Mouse (Mus musculus) intestine, postnatal 0 days (tissue): Measurements from ENCODE around the gene Arhgap18. TPM values are rescaled to one million over a fixed set of nuclear protein-coding genes. Genes with fewer than 3 reads are reported as not detected.

Source experiments
- ATAC-seq: fragments of 200-750 bp; cut with Nextera tagmentation; 2 replicates; pipeline ENCODE4 v1.8.0; 2017; ENCODE audit warnings: mild to moderate bottlenecking, moderate TSS enrichment, moderate library complexity
- H3K27ac ChIP-seq: fragments of 300-500 bp; sonication (generic); 2 replicates; pipeline ENCODE4 v1.5.1; 2014; ENCODE audit warnings: mild to moderate bottlenecking, low read depth, low read length, moderate library complexity
- H3K27me3 ChIP-seq: fragments of 300-500 bp; sonication (generic); replicated peaks from 2 replicates; pipeline ENCODE4 v1.6.1; 2014; ENCODE audit warnings: low read length, mixed read lengths; ENCODE audit not compliant: control insufficient read depth, insufficient read depth
- H3K36me3 ChIP-seq: fragments of 300-500 bp; sonication (generic); 2 replicates; pipeline ENCODE4 v1.6.1; 2014; ENCODE audit warnings: mild to moderate bottlenecking, moderate library complexity; ENCODE audit not compliant: control insufficient read depth, insufficient read depth
- H3K4me1 ChIP-seq: fragments of 300-500 bp; sonication (generic); replicated peaks from 2 replicates; pipeline ENCODE4 v1.6.1; 2014; ENCODE audit warnings: antibody characterized with exemption, low read length, mixed read lengths; ENCODE audit not compliant: control insufficient read depth, insufficient read depth
- H3K4me2 ChIP-seq: fragments of 300-500 bp; sonication (generic); replicated peaks from 2 replicates; pipeline ENCODE4 v1.6.1; 2014; ENCODE audit warnings: low read depth, mild to moderate bottlenecking, moderate library complexity
- H3K4me3 ChIP-seq: fragments of 300-500 bp; sonication (generic); 2 replicates; pipeline ENCODE4 v1.5.1; 2014; ENCODE audit warnings: low read depth, low read length
- H3K9ac ChIP-seq: fragments of 300-500 bp; sonication (generic); 2 replicates; pipeline ENCODE4 v1.6.1; 2014; ENCODE audit warnings: mild to moderate bottlenecking, low read depth, low read length
- H3K9me3 ChIP-seq: fragments of 300-500 bp; sonication (generic); 2 replicates; pipeline ENCODE4 v1.6.1; 2016; ENCODE audit warnings: mixed run types; ENCODE audit not compliant: control insufficient read depth
- CTCF ChIP-seq: sonication (generic); IDR thresholded peaks from 2 replicates; pipeline ENCODE4 v1.5.1; 2016; ENCODE audit warnings: low read depth, mild to moderate bottlenecking, control low read depth, antibody characterized with exemption, moderate library complexity
- WGBS: fragments of 180-500 bp; shearing (Covaris S2); extraction: QIAGEN DNeasy Blood & Tissue Kit; methylation state at CpG from one replicate; pipeline ENCODE4 v1.1.7; 2014; 5-methylcytosine and 5-hydroxymethylcytosine counted together
- polyA plus RNA-seq: library from polyadenylated mRNA; unstranded; fragments of >200 nt; fragmentation: Nextera tagmentation; extraction: Ambion mirVana; gene quantifications from 2 replicates; pipeline ENCODE4 v1.2.1, GENCODE M21; 2015

Arhgap18 gene
- polyA plus RNA-seq, 1 experiment from 2014 or later, result 30.5 TPM

GRCm38 (mm10) chr10:26804351-26804983 lies 51.2 kb downstream of the Arhgap18 start:
- ATAC-seq, result no peak
- Histone ChIP-seq H3K36me3 (no peaks in the 10 kb centered on the region), H3K27ac (no peak overlapping the region), H3K9me3 (no peaks in the 10 kb centered on the region), H3K9ac (no peak overlapping the region), H3K4me1 (peaks cover 4% of the 10 kb centered on the region; the same call in 1 of the 2 replicates), H3K4me3 (no peak overlapping the region), H3K27me3 (no peaks in the 10 kb centered on the region), H3K4me2 (no peak overlapping the region)
- 64% methylated on average over 5 of the region's 5 CpGs for WGBS
- 0 out of 2 replicates have a peak, but pooled peaks have one; percentile 14 for TF ChIP-seq CTCF

- H3K4me2 ChIP-seq, result no peak overlapping the region
- H3K4me1 ChIP-seq, result no peaks in the 10 kb centered on the region; the same call in 1 of the 2 replicates
- no peak for ATAC-seq
- H3K27me3 ChIP-seq, result no peaks in the 10 kb centered on the region
- H3K4me3 ChIP-seq, result no peak overlapping the region
- no peaks in the 10 kb centered on the region for H3K9me3 ChIP-seq
- no peaks in the 10 kb centered on the region for H3K36me3 ChIP-seq
- 88% methylated on average over 1 of the region's 1 CpGs for WGBS
- H3K9ac ChIP-seq, result no peak overlapping the region
- no peak for TF ChIP-seq CTCF
- H3K27ac ChIP-seq, result no peak overlapping the region
Observed at GRCm38 (mm10) chr10:26805007-26805406, 51.8 kb downstream of the Arhgap18 start.

- Histone ChIP-seq H3K4me3 (no peak overlapping the region), H3K27me3 (no peaks in the 10 kb centered on the region), H3K27ac (no peak overlapping the region), H3K4me1 (no peaks in the 10 kb centered on the region), H3K9ac (no peak overlapping the region), H3K4me2 (no peak overlapping the region), H3K36me3 (no peaks in the 10 kb centered on the region), H3K9me3 (no peaks in the 10 kb centered on the region)
- no peak for ATAC-seq
- WGBS, result 23% methylated on average over 3 of the region's 3 CpGs
- no peak for TF ChIP-seq CTCF
Observed at GRCm38 (mm10) chr10:26806092-26806491, 52.9 kb downstream of the Arhgap18 start.

- H3K36me3 ChIP-seq, result no peaks in the 10 kb centered on the region
- H3K4me1 ChIP-seq, result no peaks in the 10 kb centered on the region
- H3K4me2 ChIP-seq, result no peak overlapping the region
- no peaks in the 10 kb centered on the region for H3K27me3 ChIP-seq
- no peaks in the 10 kb centered on the region for H3K9me3 ChIP-seq
- no peak overlapping the region for H3K27ac ChIP-seq
- no peak for TF ChIP-seq CTCF
- H3K4me3 ChIP-seq, result no peak overlapping the region
- H3K9ac ChIP-seq, result no peak overlapping the region
- no peak for ATAC-seq
- 71% methylated on average over 7 of the region's 7 CpGs for WGBS
Observed at GRCm38 (mm10) chr10:26810059-26810458, 56.8 kb downstream of the Arhgap18 start.

- TF ChIP-seq CTCF, result no peak
- WGBS, result 42% methylated on average over 5 of the region's 5 CpGs
- H3K9ac ChIP-seq, result no peak overlapping the region
- ATAC-seq, result peak; percentile 38; the same call in 1 of the 2 replicates
- H3K9me3 ChIP-seq, result no peaks in the 10 kb centered on the region
- H3K4me2 ChIP-seq, result no peak overlapping the region
- no peaks in the 10 kb centered on the region for H3K4me1 ChIP-seq
- H3K27me3 ChIP-seq, result no peaks in the 10 kb centered on the region
- no peak overlapping the region for H3K27ac ChIP-seq
- H3K36me3 ChIP-seq, result no peaks in the 10 kb centered on the region
- no peak overlapping the region for H3K4me3 ChIP-seq
Observed at GRCm38 (mm10) chr10:26810810-26811209, 57.6 kb downstream of the Arhgap18 start.

- 0 out of 2 replicates have a peak, but pooled peaks have one; percentile 49 for ATAC-seq
- Histone ChIP-seq H3K36me3 (no peaks in the 10 kb centered on the region), H3K4me3 (no peak overlapping the region), H3K27ac (peak overlapping the region; percentile 35), H3K9ac (no peak overlapping the region), H3K9me3 (no peaks in the 10 kb centered on the region), H3K27me3 (no peaks in the 10 kb centered on the region), H3K4me1 (no peaks in the 10 kb centered on the region), H3K4me2 (no peak overlapping the region)
- no peak; the same call in 1 of the 2 replicates for TF ChIP-seq CTCF
- WGBS, result 24% methylated on average over 4 of the region's 4 CpGs
Observed at GRCm38 (mm10) chr10:26811342-26811741, 58.1 kb downstream of the Arhgap18 start.
